In genomic region chr6:117678877-117679276, GRCm38 (mm10) we compare ENCODE assay signal across 19 mouse cellular contexts.
"Had no signal": no experiment of that assay in that cellular context is flagged by ENCODE, and none has a peak within 500 bp of the region (broad histone marks: within the 10 kb centered on the region; RNA-seq: fewer than 3 reads in every experiment).

No protein-coding gene starts in this region.

- H3K4me2 ChIP-seq: hindbrain, embryonic 15.5 days; kidney, embryonic 15.5 days; limb, embryonic 12.5 days; limb, embryonic 15.5 days; liver, embryonic 11.5 days; midbrain, embryonic 12.5 days; midbrain, embryonic 15.5 days; neural tube, embryonic 13.5 days had no signal

- H3K4me1 ChIP-seq: hindbrain, embryonic 15.5 days; midbrain, embryonic 12.5 days; midbrain, embryonic 15.5 days had no signal

- H3K36me3 ChIP-seq: hindbrain, embryonic 15.5 days; kidney, embryonic 15.5 days; limb, embryonic 12.5 days; limb, embryonic 15.5 days; midbrain, embryonic 12.5 days; midbrain, embryonic 15.5 days; neural tube, embryonic 13.5 days had no signal

- DNase-seq: left cerebral cortex, postnatal 4 days; liver, postnatal 0 days; retina, postnatal 1 day; right cerebral cortex, postnatal 25 days; spleen, adult 18-20 months; thymus, adult 2 months; thymus, postnatal 14 days; thymus, postnatal 4 days had no signal

- H3K9me3 ChIP-seq: hindbrain, embryonic 15.5 days; kidney, embryonic 15.5 days; limb, embryonic 15.5 days; midbrain, embryonic 12.5 days; midbrain, embryonic 15.5 days; neural tube, embryonic 13.5 days had no signal

- H3K27ac ChIP-seq: hindbrain, embryonic 15.5 days; limb, embryonic 12.5 days; limb, embryonic 15.5 days; liver, embryonic 14.5 days; macrophage; midbrain, embryonic 12.5 days; midbrain, embryonic 15.5 days; neural tube, embryonic 13.5 days had no signal

- H3K27me3 ChIP-seq: hindbrain, embryonic 15.5 days; limb, embryonic 12.5 days; limb, embryonic 15.5 days; midbrain, embryonic 12.5 days; midbrain, embryonic 15.5 days; neural tube, embryonic 13.5 days had no signal

- H3K9ac ChIP-seq: hindbrain, embryonic 15.5 days; kidney, embryonic 15.5 days; limb, embryonic 12.5 days; limb, embryonic 15.5 days; liver, embryonic 14.5 days; liver, postnatal 0 days; midbrain, embryonic 12.5 days; midbrain, embryonic 15.5 days; neural tube, embryonic 13.5 days had no signal

- H3K4me3 ChIP-seq: hindbrain, embryonic 15.5 days; kidney, embryonic 15.5 days; limb, embryonic 12.5 days; limb, embryonic 15.5 days; midbrain, embryonic 12.5 days; midbrain, embryonic 15.5 days; myocyte; neural tube, embryonic 13.5 days had no signal

- ATAC-seq: liver, postnatal 0 days; midbrain, embryonic 15.5 days had no signal
